Mouse (Mus musculus) cortical plate, adult 2 months (tissue): Measurements from ENCODE around the gene Larp4b.

ENCODE experiments used
- CTCF ChIP-seq: fragments of 200-500 bp; IDR thresholded peaks from 2 replicates; pipeline ENCODE4 v1.5.1; 2011; ENCODE audit warnings: mild to moderate bottlenecking, control low read depth, low read length; ENCODE audit not compliant: insufficient read depth; ENCODE audit errors: extremely low read depth
- POLR2A ChIP-seq: fragments of 200-500 bp; IDR thresholded peaks from 2 replicates; pipeline ENCODE4 v1.6.1; 2011; ENCODE audit warnings: mild to moderate bottlenecking, low read length, control low read depth; ENCODE audit not compliant: insufficient read depth; ENCODE audit errors: extremely low read depth

- TF ChIP-seq POLR2A = no peak
- TF ChIP-seq CTCF = no peak
Measured at GRCm38 (mm10) chr13:9178270-9178669, 84.6 kb downstream of the Larp4b start.
